Mouse (Mus musculus) kidney, adult 9 months (tissue): ENCODE data around the gene Tctex1d2.

ENCODE experiments used
- DNase-seq: peaks from one replicate; pipeline ENCODE4 v3.0.0; 2022

Gene Tctex1d2

GRCm38 (mm10) chr16:32419517-32420483 is at the start of gene Tctex1d2:
Gene Tctex1d2, plus strand, starts transcription at chr16:32419702.
- DNase-seq: peak; percentile 96

- peak; percentile 65 for DNase-seq
Observed at GRCm38 (mm10) chr16:32371351-32371750, 48.2 kb upstream of the Tctex1d2 start.

DNA sequence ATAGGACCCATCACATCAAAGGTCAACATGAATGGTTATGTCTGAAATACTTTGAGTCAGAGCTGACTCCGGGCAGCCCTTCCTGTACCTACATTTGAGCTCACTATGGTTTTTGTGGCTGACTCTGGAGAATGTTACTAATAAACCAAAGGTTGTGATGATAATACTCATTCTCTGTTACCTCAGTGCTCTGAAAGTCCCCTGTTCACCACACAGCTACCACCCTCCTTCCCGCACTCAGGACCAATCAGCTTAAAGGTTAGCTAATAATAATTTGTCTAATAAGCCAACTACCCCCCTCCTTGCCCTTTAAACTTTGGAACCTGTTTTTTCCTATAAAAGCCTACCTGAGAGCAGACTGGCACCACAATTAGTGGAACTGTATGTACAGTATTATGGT is 39.9 kb upstream of the Tctex1d2 start:
- peak; percentile 48 for DNase-seq

- DNase-seq: no peak
Observed at GRCm38 (mm10) chr16:32382901-32383300, 36.6 kb upstream of the Tctex1d2 start.

DNA sequence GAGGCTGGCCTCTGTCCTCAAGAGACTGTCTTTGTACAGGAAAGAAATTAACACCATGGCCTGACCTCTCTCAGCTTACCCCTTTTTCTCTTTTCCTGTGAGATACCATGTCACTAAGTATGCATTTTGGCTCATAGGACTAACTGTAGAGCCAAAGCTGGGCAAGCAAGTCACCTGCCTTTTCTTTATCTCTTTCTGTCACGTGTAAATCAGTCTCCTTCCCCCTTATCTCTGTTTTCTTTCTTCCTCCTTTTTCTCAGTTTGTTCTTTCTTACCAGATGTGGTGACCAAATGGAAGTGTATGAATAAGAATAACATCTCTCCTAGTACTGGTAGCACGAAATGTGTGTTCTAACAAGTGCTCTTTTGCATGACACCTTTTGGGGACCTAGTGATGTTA is 34.6 kb upstream of the Tctex1d2 start:
- no peak for DNase-seq

- peak; percentile 27 for DNase-seq
Observed at GRCm38 (mm10) chr16:32386826-32387225, 32.7 kb upstream of the Tctex1d2 start.

- no peak for DNase-seq
Observed at GRCm38 (mm10) chr16:32389049-32389448, 30.5 kb upstream of the Tctex1d2 start.

DNA sequence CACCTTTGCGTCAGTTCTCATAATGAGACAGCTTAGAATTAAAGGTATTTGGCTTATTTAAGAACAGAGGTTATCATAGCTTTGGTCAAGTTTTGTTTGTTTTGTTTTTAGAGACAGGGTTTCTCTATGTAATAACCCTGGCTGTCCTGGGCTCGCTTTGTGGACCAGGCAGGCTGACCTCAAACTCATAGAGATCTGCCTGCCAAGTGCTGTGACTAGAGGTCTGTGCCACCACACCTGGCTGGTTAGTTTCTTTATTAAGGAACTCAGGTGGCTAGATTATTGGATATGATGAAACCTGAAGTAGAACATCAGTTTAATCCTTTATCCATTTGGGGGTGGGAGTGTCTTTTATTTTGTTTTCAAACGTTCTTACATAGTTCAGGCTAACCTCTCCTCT is 29.7 kb upstream of the Tctex1d2 start:
- DNase-seq: no peak

DNA sequence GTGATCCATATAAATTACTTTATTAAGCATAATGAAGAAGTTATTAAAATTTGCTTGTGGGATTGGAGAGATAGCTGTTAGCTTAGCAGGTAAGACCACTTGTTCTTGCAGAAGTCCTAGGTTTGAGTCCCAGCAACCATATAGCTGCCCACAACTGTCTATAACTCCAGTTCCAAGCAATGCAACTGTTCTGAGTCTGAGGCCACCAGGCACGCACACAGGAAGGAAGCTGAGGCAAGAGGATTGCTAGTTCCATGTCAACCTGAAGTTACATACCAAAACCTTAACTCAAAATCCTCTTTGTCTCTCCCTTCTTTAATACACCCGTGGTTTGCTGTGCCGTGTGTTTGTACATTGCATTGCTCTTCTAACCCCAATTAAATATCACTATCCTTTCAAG is 28.6 kb upstream of the Tctex1d2 start:
- DNase-seq: no peak

GRCm38 (mm10) chr16:32395679-32396540 is 23.6 kb upstream of the Tctex1d2 start:
- no peak for DNase-seq

DNA sequence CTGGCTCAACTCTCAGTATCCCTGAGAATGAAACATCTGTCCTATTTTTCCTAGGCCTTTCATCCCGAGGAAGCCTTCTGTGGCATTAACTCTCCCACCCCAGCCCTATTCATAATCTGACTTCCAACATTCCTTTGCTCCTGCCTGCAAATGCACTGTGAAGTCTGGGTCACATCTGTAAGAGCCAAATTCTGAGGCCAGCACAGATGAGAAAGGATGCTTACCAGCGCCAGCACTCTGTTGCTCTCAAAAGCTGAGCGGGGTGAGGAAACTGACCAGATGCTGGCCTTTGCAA is 23.0 kb upstream of the Tctex1d2 start:
- DNase-seq: no peak

DNA sequence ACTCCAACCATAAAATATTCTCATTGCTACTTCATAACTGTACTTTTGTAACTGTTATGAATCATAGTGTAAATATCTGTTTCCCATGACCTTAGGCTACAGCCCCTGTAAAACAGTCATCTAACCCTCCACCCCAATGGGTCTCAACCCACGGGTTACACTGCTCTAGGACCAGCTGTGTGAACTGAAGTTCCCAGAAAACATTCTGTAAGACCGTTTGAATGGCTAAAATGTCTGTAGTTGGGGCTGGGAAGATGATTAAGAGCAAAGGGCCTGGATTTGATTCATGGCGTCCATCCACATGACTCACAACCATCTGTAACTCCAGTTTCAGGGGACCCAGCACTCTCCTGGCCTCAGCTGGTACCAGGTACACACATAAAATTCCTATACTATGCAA is 21.3 kb upstream of the Tctex1d2 start:
- DNase-seq: no peak

DNA sequence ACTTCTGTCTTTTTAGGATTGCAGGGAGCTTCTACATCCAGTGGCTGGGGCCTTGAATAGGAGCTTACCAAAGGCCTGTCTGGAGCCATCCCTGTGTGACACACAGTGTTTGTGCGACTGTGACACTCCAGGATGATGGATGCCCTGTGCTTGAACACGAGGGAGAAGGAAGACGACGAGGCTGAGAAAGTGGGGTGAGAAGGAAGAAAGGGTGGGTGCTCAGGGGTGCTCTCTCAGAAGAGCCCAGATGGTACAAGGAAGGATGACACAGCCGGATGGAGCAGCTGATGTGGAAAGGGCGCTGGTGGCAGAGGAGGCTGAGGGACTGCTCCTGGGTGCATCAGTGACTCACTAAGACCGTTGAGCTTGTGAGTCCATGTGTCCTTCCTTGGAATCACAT is 19.2 kb upstream of the Tctex1d2 start, which contains the start of gene Tm4sf19:
Gene Tm4sf19 (plus strand): TSS at position 240 of the 400 bp plus-strand sequence.
- no peak for DNase-seq

GRCm38 (mm10) chr16:32401335-32401965 is 18.1 kb upstream of the Tctex1d2 start:
- no peak for DNase-seq

DNA sequence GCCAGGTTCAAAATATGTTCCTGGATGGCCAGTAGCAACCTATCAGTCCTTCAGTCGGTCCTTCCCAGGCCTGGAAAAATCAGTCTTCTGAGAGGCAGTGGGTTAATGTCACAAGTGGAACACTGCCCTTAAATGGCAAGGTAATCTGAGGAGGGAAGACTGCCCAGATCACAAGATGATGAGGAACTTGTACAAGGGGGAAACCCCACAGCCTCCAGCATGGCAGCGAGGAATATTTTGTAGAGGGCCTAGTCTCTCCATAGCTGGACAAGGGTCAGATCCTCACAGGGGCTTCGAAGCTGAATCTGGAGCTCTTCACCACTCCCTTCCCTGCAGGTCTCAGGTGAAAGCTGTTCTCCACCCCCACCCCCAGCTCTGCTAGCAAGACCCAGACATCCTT is 16.7 kb upstream of the Tctex1d2 start:
- DNase-seq: no peak

DNA sequence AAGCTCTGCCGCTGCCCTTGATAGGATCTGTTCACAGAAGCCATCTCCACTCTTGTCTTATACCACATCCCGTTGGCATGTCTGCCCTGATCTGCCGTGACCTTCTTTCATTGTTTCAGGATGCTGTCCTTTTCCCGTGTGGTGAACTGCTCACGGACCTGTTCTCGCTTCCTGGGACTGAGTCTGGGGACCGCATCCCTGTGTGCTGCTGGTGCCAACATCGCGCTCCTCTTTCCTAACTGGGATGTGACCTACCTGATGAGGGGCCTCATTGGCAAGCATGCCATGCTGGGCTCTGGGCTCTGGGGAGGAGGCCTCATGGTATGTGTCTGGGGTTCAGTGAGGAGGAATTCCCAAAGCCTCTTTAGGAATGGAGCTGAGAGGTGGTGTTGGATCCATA is 13.8 kb upstream of the Tctex1d2 start:
- DNase-seq: no peak

- DNase-seq: no peak
Observed at GRCm38 (mm10) chr16:32406671-32407070, 12.8 kb upstream of the Tctex1d2 start.

- no peak for DNase-seq
Observed at GRCm38 (mm10) chr16:32407730-32408129, 11.8 kb upstream of the Tctex1d2 start.

GRCm38 (mm10) chr16:32417457-32417856 is 2.0 kb upstream of the Tctex1d2 start:
- no peak for DNase-seq

DNA sequence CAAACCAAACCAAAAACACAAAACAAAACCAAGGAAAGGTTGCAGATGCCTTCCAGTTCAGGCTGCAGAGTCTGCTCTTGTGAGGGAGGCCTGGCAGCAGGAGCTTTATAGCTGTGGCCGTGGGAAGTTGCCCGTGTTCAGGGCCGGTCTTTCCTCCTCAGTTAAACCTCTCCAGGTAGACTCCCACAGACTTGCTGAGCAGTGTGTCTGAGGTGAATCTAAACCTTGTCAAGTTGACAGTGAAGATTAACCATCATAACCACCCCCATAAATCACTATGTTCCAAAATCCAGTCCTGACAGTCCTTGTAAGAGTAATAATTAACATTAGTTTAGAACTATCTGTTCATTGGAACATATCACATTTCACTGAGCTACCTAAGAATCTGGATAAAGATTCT is 8.0 kb downstream of the Tctex1d2 start:
- DNase-seq: peak; percentile 85

GRCm38 (mm10) chr16:32430474-32431046 is 11.1 kb downstream of the Tctex1d2 start, which contains the start of gene Pcyt1a:
Gene Pcyt1a, plus strand, starts transcription at chr16:32430921.
- DNase-seq: peak; percentile 96

GRCm38 (mm10) chr16:32431047-32431591 is 11.6 kb downstream of the Tctex1d2 start:
- DNase-seq: no peak

GRCm38 (mm10) chr16:32431926-32432325 is 12.4 kb downstream of the Tctex1d2 start:
- no peak for DNase-seq
